Mouse (Mus musculus) myocyte (in vitro differentiated cells): ENCODE results near the gene Itgb8. TPM values are rescaled to one million over a fixed set of nuclear protein-coding genes. Genes with fewer than 3 reads are reported as not detected.

Experiments used
- H3K27me3 ChIP-seq: one replicate; pipeline ENCODE4 v1.6.1; 2011; ENCODE audit not compliant: control insufficient read depth, insufficient read depth, insufficient read length
- H3K36me3 ChIP-seq: one replicate; pipeline ENCODE4 v1.6.1; 2011; ENCODE audit not compliant: control insufficient read depth, insufficient read depth
- H3K4me2 ChIP-seq: one replicate; pipeline ENCODE4 v1.6.1; 2011; ENCODE audit warnings: low read depth, control low read depth
- H3K4me3 ChIP-seq: one replicate; pipeline ENCODE4 v1.5.1; 2011; ENCODE audit warnings: mild to moderate bottlenecking, control low read depth, moderate library complexity
- H3K79me2 ChIP-seq: one replicate; pipeline ENCODE4 v1.6.1; 2011; ENCODE audit not compliant: control insufficient read depth, insufficient read depth
- H3ac ChIP-seq: one replicate; pipeline ENCODE4 v1.6.1; 2011; ENCODE audit not compliant: control insufficient read depth, insufficient read length
- CEBPB ChIP-seq: IDR thresholded peaks from 2 replicates; pipeline ENCODE4 v1.6.1; 2011; ENCODE audit warnings: mild to moderate bottlenecking, moderate library complexity; ENCODE audit not compliant: poor library complexity, insufficient read depth, severe bottlenecking
- E2F4 ChIP-seq: IDR thresholded peaks from one replicate; pipeline ENCODE4 v1.6.1; 2011; ENCODE audit warnings: mild to moderate bottlenecking, control low read depth, moderate library complexity; ENCODE audit not compliant: insufficient read depth
- MAX ChIP-seq: IDR thresholded peaks from one replicate; pipeline ENCODE4 v1.6.1; 2011; ENCODE audit warnings: low read depth, mild to moderate bottlenecking, control low read depth
- MYOD1 ChIP-seq, 3 experiments: IDR thresholded peaks; one replicate each; pipeline ENCODE4 v1.6.1; 2011; ENCODE audit warnings: control low read depth in 2 of 3, low read depth in 2 of 3, mild to moderate bottlenecking in 2 of 3, moderate library complexity in 1 of 3; ENCODE audit not compliant: insufficient read length in 2 of 3, control insufficient read depth in 1 of 3
- MYOG ChIP-seq, 3 experiments: IDR thresholded peaks; one replicate each; pipeline ENCODE4 v1.6.1; 2011; ENCODE audit warnings: control low read depth in 2 of 3, low read depth in 2 of 3, mild to moderate bottlenecking in 2 of 3; ENCODE audit not compliant: insufficient read length in 2 of 3, control insufficient read depth in 1 of 3, insufficient read depth in 1 of 3
- POLR2A ChIP-seq: IDR thresholded peaks from one replicate; pipeline ENCODE4 v1.6.1; 2011; ENCODE audit warnings: low read depth, mild to moderate bottlenecking, control low read depth, moderate library complexity; ENCODE audit not compliant: insufficient read length
- POLR2AphosphoS2 ChIP-seq: IDR thresholded peaks from one replicate; pipeline ENCODE4 v1.6.1; 2011; ENCODE audit warnings: low read depth, control low read depth; ENCODE audit not compliant: insufficient read length
- REST ChIP-seq: IDR thresholded peaks from one replicate; pipeline ENCODE4 v1.6.1; 2011; ENCODE audit warnings: mild to moderate bottlenecking, control low read depth, moderate library complexity; ENCODE audit not compliant: insufficient read depth, insufficient read length
- SRF ChIP-seq: IDR thresholded peaks from one replicate; pipeline ENCODE4 v1.6.1; 2011; ENCODE audit warnings: low read depth; ENCODE audit not compliant: control insufficient read depth, insufficient read length
- TCF12 ChIP-seq: IDR thresholded peaks from one replicate; pipeline ENCODE4 v1.6.1; 2011; ENCODE audit warnings: mild to moderate bottlenecking, control low read depth; ENCODE audit not compliant: poor library complexity, insufficient read depth, severe bottlenecking
- TCF3 ChIP-seq: IDR thresholded peaks from one replicate; pipeline ENCODE4 v1.6.1; 2011; ENCODE audit warnings: low read depth, control low read depth; ENCODE audit not compliant: insufficient read length
- USF1 ChIP-seq: IDR thresholded peaks from one replicate; pipeline ENCODE4 v1.6.1; 2011; ENCODE audit warnings: low read depth, mild to moderate bottlenecking, control low read depth, moderate library complexity
- polyA plus RNA-seq: library from polyadenylated mRNA; unstranded; fragments of >200 nt; fragmentation: generic; extraction: Trizol; gene quantifications from one replicate; pipeline ENCODE4 v1.2.1, GENCODE M21; 2012; ENCODE audit warnings: missing spikeins

The Itgb8 gene
- polyA plus RNA-seq, 1 experiment: 0.66 TPM

DNA sequence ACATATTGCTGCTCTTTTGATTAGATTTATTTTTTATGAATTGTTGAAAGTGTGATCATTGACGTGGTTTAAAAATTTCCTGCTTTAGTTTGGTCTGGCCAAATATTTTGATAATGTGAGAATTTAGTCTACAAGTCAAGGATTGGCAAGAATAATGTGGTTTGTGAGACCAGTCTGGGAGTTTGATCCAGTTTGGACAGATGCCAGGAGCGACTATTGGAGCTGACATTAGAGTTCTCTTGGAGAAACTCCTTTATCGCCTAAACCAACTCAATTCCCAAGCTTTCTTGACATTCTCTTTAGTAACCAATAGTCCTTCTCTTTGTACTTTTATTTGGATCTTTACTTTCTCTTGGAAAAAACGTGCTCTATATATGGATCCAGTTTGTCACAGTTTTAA, 83.0 kb downstream of the Itgb8 start:
- no peak for TF ChIP-seq TCF12
- TF ChIP-seq MAX: no peak
- TF ChIP-seq CEBPB: no peak
- TF ChIP-seq MYOG (IDR thresholded peaks at IDR 0.05; ENCODE audit: control insufficient read depth in 1 of 3, insufficient read depth in 1 of 3, insufficient read length in 2 of 3, low read depth in 2 of 3): no peak
- no peak for TF ChIP-seq TCF3
- no peak for TF ChIP-seq REST
- TF ChIP-seq E2F4: no peak
- no peak for TF ChIP-seq USF1
- no peak for TF ChIP-seq MYOD1 (IDR thresholded peaks at IDR 0.05; ENCODE audit: control insufficient read depth in 1 of 3, insufficient read length in 2 of 3, low read depth in 2 of 3)
- TF ChIP-seq SRF: no peak
- TF ChIP-seq POLR2A: no peak
- no peak for TF ChIP-seq POLR2AphosphoS2
- Histone ChIP-seq H3ac (no peak overlapping the region), H3K27me3 (no peaks in the 10 kb centered on the region), H3K79me2 (no peaks in the 10 kb centered on the region), H3K4me2 (no peak overlapping the region), H3K36me3 (no peaks in the 10 kb centered on the region), H3K4me3 (no peak overlapping the region)

DNA sequence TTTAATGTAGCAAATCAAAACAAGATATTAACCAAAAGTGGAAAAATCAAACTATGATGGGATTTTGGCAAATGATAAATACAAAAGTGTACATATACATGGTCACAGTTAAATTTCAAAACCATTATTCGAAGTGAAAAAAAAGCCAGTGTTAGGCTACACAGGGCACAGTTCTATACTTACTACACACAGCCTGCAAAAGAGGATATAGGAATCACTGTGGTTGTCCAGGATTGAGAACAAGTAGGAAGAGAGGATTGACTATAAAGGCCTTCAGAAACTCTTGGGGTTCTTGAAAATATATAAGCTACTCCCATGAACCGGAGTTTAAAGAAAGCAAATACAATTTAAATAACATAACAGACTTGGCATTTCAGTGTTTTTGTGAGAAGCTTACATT, 87.6 kb downstream of the Itgb8 start:
- Histone ChIP-seq H3K36me3 (no peaks in the 10 kb centered on the region), H3K27me3 (no peaks in the 10 kb centered on the region), H3K79me2 (no peaks in the 10 kb centered on the region), H3K4me2 (no peak overlapping the region), H3ac (no peak overlapping the region), H3K4me3 (no peak overlapping the region)
- TF ChIP-seq TCF3 (no peak), MYOG (IDR thresholded peaks at IDR 0.05; ENCODE audit: control insufficient read depth in 1 of 3, insufficient read depth in 1 of 3, insufficient read length in 2 of 3, low read depth in 2 of 3) (no peak), MAX (no peak), E2F4 (no peak)

DNA sequence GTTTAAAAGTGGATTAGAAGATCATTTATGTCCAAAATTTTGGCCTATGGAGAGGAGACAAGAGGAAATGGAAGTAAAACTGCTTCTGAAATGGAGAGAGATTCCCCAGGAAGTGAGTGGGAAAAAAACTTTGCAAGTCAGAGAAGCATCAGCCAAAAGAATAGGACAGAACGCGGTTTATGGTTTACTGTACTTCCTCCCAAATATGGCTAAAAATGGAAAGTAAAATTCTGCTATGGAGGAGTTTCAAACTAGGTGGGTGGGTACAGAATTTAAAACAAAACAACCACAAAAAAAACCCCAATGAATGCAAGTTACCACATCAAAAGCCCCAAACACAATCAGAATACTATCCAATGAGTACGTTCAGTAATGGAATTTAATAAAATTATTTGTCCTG, 90.8 kb downstream of the Itgb8 start:
- Histone ChIP-seq H3K4me3 (no peak overlapping the region), H3K27me3 (no peaks in the 10 kb centered on the region), H3K4me2 (no peak overlapping the region)

GRCm38 (mm10) chr12:119146031-119146430, 92.6 kb downstream of the Itgb8 start:
- Histone ChIP-seq H3ac (no peak overlapping the region), H3K79me2 (no peaks in the 10 kb centered on the region), H3K27me3 (no peaks in the 10 kb centered on the region), H3K4me3 (no peak overlapping the region), H3K4me2 (no peak overlapping the region), H3K36me3 (no peaks in the 10 kb centered on the region)
- TF ChIP-seq MAX (no peak), REST (no peak), MYOG (IDR thresholded peaks at IDR 0.05; ENCODE audit: control insufficient read depth in 1 of 3, insufficient read depth in 1 of 3, insufficient read length in 2 of 3, low read depth in 2 of 3) (no peak), CEBPB (no peak), USF1 (no peak), POLR2A (no peak), TCF12 (no peak), TCF3 (no peak), SRF (no peak), POLR2AphosphoS2 (no peak), MYOD1 (IDR thresholded peaks at IDR 0.05; ENCODE audit: control insufficient read depth in 1 of 3, insufficient read length in 2 of 3, low read depth in 2 of 3) (no peak), E2F4 (no peak)

More for the DNA sequence above, 90.8 kb downstream of the Itgb8 start:
- no peak overlapping the region for H3ac ChIP-seq
- no peak for TF ChIP-seq TCF12
- no peak for TF ChIP-seq MYOG (IDR thresholded peaks at IDR 0.05; ENCODE audit: control insufficient read depth in 1 of 3, insufficient read depth in 1 of 3, insufficient read length in 2 of 3, low read depth in 2 of 3)
- TF ChIP-seq MYOD1 (IDR thresholded peaks at IDR 0.05; ENCODE audit: control insufficient read depth in 1 of 3, insufficient read length in 2 of 3, low read depth in 2 of 3): no peak
- no peak for TF ChIP-seq USF1
- no peak for TF ChIP-seq SRF
- no peaks in the 10 kb centered on the region for H3K36me3 ChIP-seq
- H3K79me2 ChIP-seq: no peaks in the 10 kb centered on the region

DNA sequence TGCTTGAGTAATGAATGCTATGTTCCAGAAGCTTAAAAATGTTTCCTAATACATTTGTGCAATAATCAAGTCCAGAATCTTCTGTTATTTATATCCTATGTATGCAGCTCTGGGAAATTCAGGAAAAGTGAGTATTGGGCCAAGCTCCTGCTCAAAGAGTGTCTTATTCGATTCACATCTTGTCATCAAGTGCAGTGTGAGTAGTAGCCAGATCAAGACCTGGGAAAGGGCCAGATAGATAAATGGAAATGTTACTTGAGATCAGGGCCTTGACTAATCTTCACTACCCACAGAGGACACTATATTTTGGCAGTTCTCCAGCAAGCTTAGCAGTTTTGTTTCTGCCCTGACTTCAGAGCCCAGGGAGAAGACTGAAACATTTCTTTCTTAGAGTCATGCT, 100.7 kb downstream of the Itgb8 start:
- H3K4me2 ChIP-seq: no peak overlapping the region
- no peaks in the 10 kb centered on the region for H3K27me3 ChIP-seq
- H3K4me3 ChIP-seq: no peak overlapping the region
- H3K79me2 ChIP-seq: no peaks in the 10 kb centered on the region
- H3ac ChIP-seq: no peak overlapping the region
- H3K36me3 ChIP-seq: no peaks in the 10 kb centered on the region
- TF ChIP-seq E2F4 (no peak), MYOG (IDR thresholded peaks at IDR 0.05; ENCODE audit: control insufficient read depth in 1 of 3, insufficient read depth in 1 of 3, insufficient read length in 2 of 3, low read depth in 2 of 3) (no peak)
